Mouse (Mus musculus): ENCODE results near the gene Btd. TPM values are rescaled to one million over a fixed set of nuclear protein-coding genes. Genes with fewer than 3 reads are reported as not detected.
"Not testable (repeated sequence)": the region's sequence is repeated elsewhere in the genome, so short reads cannot be mapped to it uniquely, and the experiment has no call there.

Gene Btd
- polyA plus RNA-seq, 1 experiment: 42.9 TPM

- H3K4me1 ChIP-seq (replicated peaks; ENCODE audit: control insufficient read depth, insufficient read depth, low read length): peaks cover 20% of the 10 kb centered on the region
- 94% methylated on average over 14 of the region's 14 CpGs for WGBS
- no peak overlapping the region for H3K4me3 ChIP-seq (ENCODE audit: control insufficient read depth, insufficient read depth, low read length)
- no peak for DNase-seq
- H3K36me3 ChIP-seq (ENCODE audit: control insufficient read depth, insufficient read depth, low read length): no peaks in the 10 kb centered on the region
- TF ChIP-seq POLR2A (IDR thresholded peaks at IDR 0.05; ENCODE audit: control insufficient read depth, extremely low read depth, insufficient read depth, low read length, poor library complexity): no peak
- TF ChIP-seq CTCF (IDR thresholded peaks at IDR 0.05; ENCODE audit: borderline replicate concordance, control insufficient read depth, extremely low read depth, insufficient read depth, low read length, poor library complexity): no peak
- no peaks in the 10 kb centered on the region for H3K27me3 ChIP-seq (ENCODE audit: control insufficient read depth, insufficient read depth, low read length)
- no peak overlapping the region for H3K27ac ChIP-seq (ENCODE audit: control insufficient read depth, insufficient read depth, low read length)
Measured at GRCm38 (mm10) chr14:31601908-31602615, 38.8 kb upstream of the Btd start.

GRCm38 (mm10) chr14:31602616-31602979, 38.2 kb upstream of the Btd start:
- not testable (repeated sequence) for H3K27me3 ChIP-seq (ENCODE audit: control insufficient read depth, insufficient read depth, low read length); DNase-seq; H3K27ac ChIP-seq (ENCODE audit: control insufficient read depth, insufficient read depth, low read length); H3K4me3 ChIP-seq (ENCODE audit: control insufficient read depth, insufficient read depth, low read length); H3K36me3 ChIP-seq (ENCODE audit: control insufficient read depth, insufficient read depth, low read length)
- peaks cover 20% of the 10 kb centered on the region for H3K4me1 ChIP-seq (replicated peaks; ENCODE audit: control insufficient read depth, insufficient read depth, low read length)
- WGBS: 94% methylated on average over 6 of the region's 6 CpGs

GRCm38 (mm10) chr14:31604916-31605315, 35.9 kb upstream of the Btd start:
- TF ChIP-seq CTCF (IDR thresholded peaks at IDR 0.05; ENCODE audit: borderline replicate concordance, control insufficient read depth, extremely low read depth, insufficient read depth, low read length, poor library complexity) (no peak), POLR2A (IDR thresholded peaks at IDR 0.05; ENCODE audit: control insufficient read depth, extremely low read depth, insufficient read depth, low read length, poor library complexity) (no peak)
- DNase-seq: peak; percentile 62
- Histone ChIP-seq H3K27me3 (ENCODE audit: control insufficient read depth, insufficient read depth, low read length) (no peaks in the 10 kb centered on the region), H3K4me3 (ENCODE audit: control insufficient read depth, insufficient read depth, low read length) (no peak overlapping the region), H3K27ac (ENCODE audit: control insufficient read depth, insufficient read depth, low read length) (no peak overlapping the region), H3K36me3 (ENCODE audit: control insufficient read depth, insufficient read depth, low read length) (no peaks in the 10 kb centered on the region), H3K4me1 (replicated peaks; ENCODE audit: control insufficient read depth, insufficient read depth, low read length) (peaks cover 20% of the 10 kb centered on the region)
- 87% methylated on average over 5 of the region's 5 CpGs for WGBS

- no peak overlapping the region for H3K27ac ChIP-seq (ENCODE audit: control insufficient read depth, insufficient read depth, low read length)
- H3K4me1 ChIP-seq (replicated peaks; ENCODE audit: control insufficient read depth, insufficient read depth, low read length): peaks cover 20% of the 10 kb centered on the region
- DNase-seq: peak; percentile 37
- H3K4me3 ChIP-seq (ENCODE audit: control insufficient read depth, insufficient read depth, low read length): no peak overlapping the region
- H3K36me3 ChIP-seq (ENCODE audit: control insufficient read depth, insufficient read depth, low read length): no peaks in the 10 kb centered on the region
- WGBS: 86% methylated on average over 6 of the region's 6 CpGs
- no peak for TF ChIP-seq POLR2A (IDR thresholded peaks at IDR 0.05; ENCODE audit: control insufficient read depth, extremely low read depth, insufficient read depth, low read length, poor library complexity)
- peak; percentile 19; the same call in 1 of the 2 replicates for TF ChIP-seq CTCF (IDR thresholded peaks at IDR 0.05; ENCODE audit: borderline replicate concordance, control insufficient read depth, extremely low read depth, insufficient read depth, low read length, poor library complexity)
- no peaks in the 10 kb centered on the region for H3K27me3 ChIP-seq (ENCODE audit: control insufficient read depth, insufficient read depth, low read length)
Measured at GRCm38 (mm10) chr14:31605514-31605913, 35.3 kb upstream of the Btd start.

GRCm38 (mm10) chr14:31611986-31612385, 28.8 kb upstream of the Btd start:
- no peak for TF ChIP-seq POLR2A (IDR thresholded peaks at IDR 0.05; ENCODE audit: control insufficient read depth, extremely low read depth, insufficient read depth, low read length, poor library complexity)
- no peak for TF ChIP-seq CTCF (IDR thresholded peaks at IDR 0.05; ENCODE audit: borderline replicate concordance, control insufficient read depth, extremely low read depth, insufficient read depth, low read length, poor library complexity)
- no peaks in the 10 kb centered on the region for H3K27me3 ChIP-seq (ENCODE audit: control insufficient read depth, insufficient read depth, low read length)
- no peaks in the 10 kb centered on the region for H3K4me1 ChIP-seq (replicated peaks; ENCODE audit: control insufficient read depth, insufficient read depth, low read length)
- 92% methylated on average over 4 of the region's 4 CpGs for WGBS
- DNase-seq: no peak
- no peaks in the 10 kb centered on the region for H3K36me3 ChIP-seq (ENCODE audit: control insufficient read depth, insufficient read depth, low read length)
- H3K27ac ChIP-seq (ENCODE audit: control insufficient read depth, insufficient read depth, low read length): no peak overlapping the region
- no peak overlapping the region for H3K4me3 ChIP-seq (ENCODE audit: control insufficient read depth, insufficient read depth, low read length)

- WGBS: 90% methylated on average over 5 of the region's 5 CpGs
- Histone ChIP-seq H3K36me3 (ENCODE audit: control insufficient read depth, insufficient read depth, low read length) (0 out of 2 replicates have a peak, but pooled peaks cover 4% of the 10 kb centered on the region), H3K4me3 (ENCODE audit: control insufficient read depth, insufficient read depth, low read length) (no peak overlapping the region), H3K27me3 (ENCODE audit: control insufficient read depth, insufficient read depth, low read length) (no peaks in the 10 kb centered on the region), H3K4me1 (replicated peaks; ENCODE audit: control insufficient read depth, insufficient read depth, low read length) (no peaks in the 10 kb centered on the region), H3K27ac (ENCODE audit: control insufficient read depth, insufficient read depth, low read length) (no peak overlapping the region)
- DNase-seq: no peak
- TF ChIP-seq POLR2A (IDR thresholded peaks at IDR 0.05; ENCODE audit: control insufficient read depth, extremely low read depth, insufficient read depth, low read length, poor library complexity) (no peak), CTCF (IDR thresholded peaks at IDR 0.05; ENCODE audit: borderline replicate concordance, control insufficient read depth, extremely low read depth, insufficient read depth, low read length, poor library complexity) (no peak)
Measured at GRCm38 (mm10) chr14:31613671-31614070, 27.2 kb upstream of the Btd start.

GRCm38 (mm10) chr14:31617204-31617603, 23.6 kb upstream of the Btd start:
- Histone ChIP-seq H3K27me3 (ENCODE audit: control insufficient read depth, insufficient read depth, low read length) (no peaks in the 10 kb centered on the region), H3K27ac (ENCODE audit: control insufficient read depth, insufficient read depth, low read length) (no peak overlapping the region), H3K4me3 (ENCODE audit: control insufficient read depth, insufficient read depth, low read length) (no peak overlapping the region), H3K36me3 (ENCODE audit: control insufficient read depth, insufficient read depth, low read length) (0 out of 2 replicates have a peak, but pooled peaks cover 4% of the 10 kb centered on the region), H3K4me1 (replicated peaks; ENCODE audit: control insufficient read depth, insufficient read depth, low read length) (no peaks in the 10 kb centered on the region)
- DNase-seq: no peak
- TF ChIP-seq POLR2A (IDR thresholded peaks at IDR 0.05; ENCODE audit: control insufficient read depth, extremely low read depth, insufficient read depth, low read length, poor library complexity) (no peak), CTCF (IDR thresholded peaks at IDR 0.05; ENCODE audit: borderline replicate concordance, control insufficient read depth, extremely low read depth, insufficient read depth, low read length, poor library complexity) (no peak)
- 95% methylated on average over 9 of the region's 9 CpGs for WGBS

All from thymus, adult 2 months (tissue).